Mouse (Mus musculus) G1E (cell line): ENCODE measurements around the gene Cd180. TPM values are rescaled to one million over a fixed set of nuclear protein-coding genes. Genes with fewer than 3 reads are reported as not detected.

Source experiments
- ATAC-seq: 2 replicates; pipeline ENCODE4 v1.8.0; 2016; ENCODE audit warnings: mild to moderate bottlenecking; ENCODE audit not compliant: insufficient number of reproducible peaks, poor library complexity, low FRiP score, severe bottlenecking; ENCODE audit errors: extremely low read depth
- DNase-seq: peaks from one replicate; pipeline ENCODE4 v3.0.0; 2012; ENCODE audit warnings: low spot score
- H3K27me3 ChIP-seq: 2 replicates; pipeline ENCODE4 v1.6.1; 2012; ENCODE audit warnings: mild to moderate bottlenecking, low read length, inconsistent platforms; ENCODE audit not compliant: insufficient read depth
- H3K36me3 ChIP-seq: replicated peaks from 2 replicates; pipeline ENCODE3; 2012; ENCODE audit warnings: mild to moderate bottlenecking, inconsistent platforms
- H3K4me1 ChIP-seq: 2 replicates; pipeline ENCODE4 v1.6.1; 2012; ENCODE audit warnings: low read depth, low read length, inconsistent platforms, mixed read lengths; ENCODE audit not compliant: insufficient read depth
- H3K4me3 ChIP-seq: 2 replicates; pipeline ENCODE4 v1.5.1; 2012; ENCODE audit warnings: low read depth, mild to moderate bottlenecking, inconsistent platforms, low read length, moderate library complexity, mixed read lengths
- H3K9me3 ChIP-seq: replicated peaks from 2 replicates; pipeline ENCODE4 v1.6.1; 2012; ENCODE audit warnings: inconsistent platforms
- CTCF ChIP-seq: IDR thresholded peaks from 2 replicates; pipeline ENCODE4 v1.5.1; 2012; ENCODE audit warnings: low read depth, low read length, inconsistent platforms, mixed read lengths
- GATA1 ChIP-seq: IDR thresholded peaks from 2 replicates; pipeline ENCODE4 v1.6.1; 2012; ENCODE audit warnings: borderline replicate concordance, low read length, inconsistent platforms, mixed read lengths
- GATA2 ChIP-seq: IDR thresholded peaks from 2 replicates; pipeline ENCODE4 v1.6.1; 2012; ENCODE audit warnings: low read depth, low read length, inconsistent platforms, borderline replicate concordance
- POLR2AphosphoS5 ChIP-seq: IDR thresholded peaks from 2 replicates; pipeline ENCODE4 v1.6.1; 2012; ENCODE audit warnings: low read depth, low read length, inconsistent platforms; ENCODE audit not compliant: insufficient replicate concordance
- TAL1 ChIP-seq: conservative IDR thresholded peaks from 2 replicates; pipeline ENCODE4 v1.6.1; 2012; ENCODE audit warnings: low read depth, low read length, inconsistent platforms, mixed read lengths
- polyA plus RNA-seq: library from polyadenylated mRNA; stranded (reverse); fragments of >175 nt; gene quantifications from 2 replicates; pipeline ENCODE4 v1.2.3, GENCODE M21; 2012
- total RNA-seq, 2 experiments: library from RNA; stranded (forward) in 1 of 2; stranded (reverse) in 1 of 2; fragments of 200-1000 nt in 1 of 2; fragments of >200 nt in 1 of 2; fragmentation: Nextera tagmentation in 1 of 2; gene quantifications; 2 replicates each; pipeline ENCODE4 v1.2.3; 2014 to 2017

Gene Cd180
- total and polyA plus RNA-seq, 3 experiments, result 1.3 TPM; not detected in 2

GRCm38 (mm10) chr13:102698335-102698734 lies 5.0 kb downstream of the Cd180 start:
- H3K4me3 ChIP-seq, result no peak overlapping the region
- no peaks in the 10 kb centered on the region for H3K36me3 ChIP-seq

GRCm38 (mm10) chr13:102698751-102699323 lies 5.5 kb downstream of the Cd180 start:
- H3K27me3 ChIP-seq, result peaks cover 2% of the 10 kb centered on the region; the same call in 1 of the 2 replicates
- TF ChIP-seq GATA1 (no peak), CTCF (no peak), POLR2AphosphoS5 (no peak), TAL1 (no peak), GATA2 (no peak)
- no peaks in the 10 kb centered on the region for H3K4me1 ChIP-seq
- DNase-seq (no peak), ATAC-seq (no peak)
- H3K36me3 ChIP-seq, result no peaks in the 10 kb centered on the region
- no peaks in the 10 kb centered on the region for H3K9me3 ChIP-seq
- no peak overlapping the region for H3K4me3 ChIP-seq

More at GRCm38 (mm10) chr13:102698335-102698734, 5.0 kb downstream of the Cd180 start:
- TF ChIP-seq GATA1, result no peak
- TF ChIP-seq CTCF, result no peak
- TF ChIP-seq POLR2AphosphoS5, result no peak
- no peak for TF ChIP-seq TAL1
- no peak for TF ChIP-seq GATA2
- Histone ChIP-seq H3K27me3 (peaks cover 2% of the 10 kb centered on the region; the same call in 1 of the 2 replicates), H3K4me1 (no peaks in the 10 kb centered on the region), H3K9me3 (no peaks in the 10 kb centered on the region)
- ATAC-seq, result no peak
- no peak for DNase-seq

GRCm38 (mm10) chr13:102700176-102700575 lies 6.8 kb downstream of the Cd180 start:
- no peak for TF ChIP-seq GATA2
- TF ChIP-seq GATA1, result no peak
- no peak for TF ChIP-seq TAL1
- TF ChIP-seq CTCF, result no peak
- TF ChIP-seq POLR2AphosphoS5, result no peak
- ATAC-seq, result no peak
- H3K4me3 ChIP-seq, result no peak overlapping the region

GRCm38 (mm10) chr13:102700744-102701143 lies 7.4 kb downstream of the Cd180 start:
- H3K4me3 ChIP-seq, result no peak overlapping the region
- ATAC-seq, result no peak
- DNase-seq, result no peak
- TF ChIP-seq TAL1 (no peak), GATA2 (no peak), GATA1 (no peak), CTCF (no peak), POLR2AphosphoS5 (no peak)
- H3K4me1 ChIP-seq, result no peaks in the 10 kb centered on the region
- no peaks in the 10 kb centered on the region for H3K9me3 ChIP-seq
- no peaks in the 10 kb centered on the region for H3K36me3 ChIP-seq
- H3K27me3 ChIP-seq, result peaks cover 2% of the 10 kb centered on the region; the same call in 1 of the 2 replicates

More at GRCm38 (mm10) chr13:102700176-102700575, 6.8 kb downstream of the Cd180 start:
- Histone ChIP-seq H3K36me3 (no peaks in the 10 kb centered on the region), H3K4me1 (no peaks in the 10 kb centered on the region), H3K9me3 (no peaks in the 10 kb centered on the region), H3K27me3 (peaks cover 2% of the 10 kb centered on the region; the same call in 1 of the 2 replicates)
- DNase-seq, result no peak

- ATAC-seq (no peak), DNase-seq (no peak)
- no peaks in the 10 kb centered on the region for H3K36me3 ChIP-seq
- no peaks in the 10 kb centered on the region for H3K4me1 ChIP-seq
- no peaks in the 10 kb centered on the region for H3K27me3 ChIP-seq
- H3K4me3 ChIP-seq, result no peak overlapping the region
- TF ChIP-seq POLR2AphosphoS5 (no peak), GATA2 (no peak), TAL1 (no peak)
- no peaks in the 10 kb centered on the region for H3K9me3 ChIP-seq
Observed at GRCm38 (mm10) chr13:102716973-102717372, 23.6 kb downstream of the Cd180 start.

GRCm38 (mm10) chr13:102725416-102725815 lies 32.1 kb downstream of the Cd180 start:
- Histone ChIP-seq H3K4me3 (no peak overlapping the region), H3K4me1 (no peaks in the 10 kb centered on the region), H3K36me3 (no peaks in the 10 kb centered on the region), H3K27me3 (no peaks in the 10 kb centered on the region), H3K9me3 (no peaks in the 10 kb centered on the region)
- TF ChIP-seq TAL1 (no peak), GATA1 (no peak), GATA2 (no peak), POLR2AphosphoS5 (no peak), CTCF (no peak)
- ATAC-seq (no peak), DNase-seq (no peak)
